Mouse (Mus musculus) embryonic fibroblast, embryonic 13.5 days (primary cell): Measurements from ENCODE around the gene Cfap44. TPM values are rescaled to one million over a fixed set of nuclear protein-coding genes. Genes with fewer than 3 reads are reported as not detected.
"Not testable (repeated sequence)": the region's sequence is repeated elsewhere in the genome, so short reads cannot be mapped to it uniquely, and the experiment has no call there.

ENCODE experiments used
- H3K27ac ChIP-seq: 2 replicates; pipeline ENCODE4 v1.5.1; 2012; ENCODE audit warnings: low read length, control low read depth, inconsistent platforms; ENCODE audit not compliant: insufficient read depth
- H3K4me1 ChIP-seq: 2 replicates; pipeline ENCODE4 v1.6.1; 2011; ENCODE audit warnings: low read length; ENCODE audit not compliant: control insufficient read depth, insufficient read depth
- H3K4me3 ChIP-seq: 2 replicates; pipeline ENCODE4 v1.5.1; 2011; ENCODE audit warnings: mild to moderate bottlenecking, control low read depth, low read length; ENCODE audit not compliant: insufficient read depth
- CTCF ChIP-seq: IDR thresholded peaks from 2 replicates; pipeline ENCODE4 v1.5.1; 2011; ENCODE audit warnings: mild to moderate bottlenecking, control low read depth, low read length, moderate library complexity, borderline replicate concordance; ENCODE audit not compliant: insufficient read depth
- POLR2A ChIP-seq: IDR thresholded peaks from 2 replicates; pipeline ENCODE4 v1.6.1; 2011; ENCODE audit warnings: low read depth, mild to moderate bottlenecking, control low read depth, low read length, moderate library complexity
- polyA plus RNA-seq: library from polyadenylated mRNA; stranded (reverse); fragments of >200 nt; gene quantifications from 2 replicates; pipeline ENCODE4 v1.2.4, GENCODE M21; 2011; ENCODE audit warnings: low read depth; ENCODE audit not compliant: missing spikeins, insufficient read length

Cfap44 gene
- polyA plus RNA-seq, 1 experiment, result not detected

DNA sequence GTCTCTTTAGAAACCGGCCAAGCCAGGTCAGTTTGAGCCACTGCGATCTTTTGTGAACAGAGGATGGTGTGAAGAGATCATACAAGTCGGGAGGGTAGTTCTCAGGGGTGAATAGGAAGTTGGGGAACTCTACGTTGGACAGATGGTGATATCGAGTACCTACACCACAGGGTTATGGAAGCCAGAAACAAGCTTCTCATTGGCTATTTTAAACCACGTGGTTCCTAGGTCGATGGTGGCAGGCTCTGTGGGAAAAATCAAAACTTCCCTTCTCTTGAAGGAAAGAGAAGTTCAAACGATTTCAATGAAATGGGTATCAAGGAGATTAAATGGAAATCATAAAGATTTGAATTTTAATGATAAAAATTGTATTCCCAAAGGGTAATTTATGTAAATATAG lies 27.1 kb downstream of the Cfap44 start:
- TF ChIP-seq CTCF (no peak), POLR2A (no peak)
- Histone ChIP-seq H3K4me3 (no peak overlapping the region), H3K27ac (no peak overlapping the region), H3K4me1 (no peaks in the 10 kb centered on the region)

DNA sequence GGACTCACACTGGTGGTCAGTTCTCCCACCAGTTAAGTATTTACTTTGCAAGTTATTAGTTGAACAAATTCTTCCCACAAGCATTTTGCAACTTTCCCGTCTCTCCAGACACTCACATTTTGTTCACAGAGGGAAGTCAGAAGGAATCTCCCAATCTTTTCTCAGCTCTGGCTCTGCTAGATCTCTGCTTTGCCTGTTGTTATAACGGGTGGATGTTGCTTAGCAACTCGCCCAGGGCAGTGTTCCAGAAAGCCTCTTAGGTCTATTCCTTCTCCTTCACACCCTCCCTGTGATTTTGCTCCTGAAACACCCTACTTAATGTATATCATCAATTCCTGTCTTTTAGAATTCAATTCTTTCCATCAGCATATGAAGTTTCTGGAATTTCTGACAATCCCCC lies 28.9 kb downstream of the Cfap44 start:
- no peak overlapping the region for H3K27ac ChIP-seq
- TF ChIP-seq CTCF (no peak), POLR2A (no peak)
- H3K4me3 ChIP-seq, result no peak overlapping the region
- no peaks in the 10 kb centered on the region for H3K4me1 ChIP-seq

DNA sequence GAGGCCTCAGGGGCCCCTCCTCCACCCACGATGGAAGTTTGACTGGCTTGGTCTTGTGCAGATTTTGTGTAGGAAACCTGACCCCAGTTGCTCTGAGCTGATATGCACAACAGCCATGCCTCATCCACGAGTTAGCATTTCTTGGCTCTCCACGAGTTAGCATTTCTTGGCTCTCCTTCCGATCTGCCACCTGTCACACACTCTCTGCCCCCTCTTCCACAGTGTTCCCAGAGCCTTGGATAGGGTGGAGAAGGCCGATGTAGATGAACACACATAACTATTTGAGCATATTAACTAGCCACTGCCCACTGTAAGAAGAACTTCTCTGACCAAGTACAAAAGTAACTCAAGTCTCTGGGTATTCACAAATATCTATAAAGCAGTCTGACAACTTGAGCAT lies 33.9 kb downstream of the Cfap44 start:
- Histone ChIP-seq H3K27ac (no peak overlapping the region), H3K4me3 (no peak overlapping the region), H3K4me1 (no peaks in the 10 kb centered on the region)
- TF ChIP-seq POLR2A (no peak), CTCF (no peak)

DNA sequence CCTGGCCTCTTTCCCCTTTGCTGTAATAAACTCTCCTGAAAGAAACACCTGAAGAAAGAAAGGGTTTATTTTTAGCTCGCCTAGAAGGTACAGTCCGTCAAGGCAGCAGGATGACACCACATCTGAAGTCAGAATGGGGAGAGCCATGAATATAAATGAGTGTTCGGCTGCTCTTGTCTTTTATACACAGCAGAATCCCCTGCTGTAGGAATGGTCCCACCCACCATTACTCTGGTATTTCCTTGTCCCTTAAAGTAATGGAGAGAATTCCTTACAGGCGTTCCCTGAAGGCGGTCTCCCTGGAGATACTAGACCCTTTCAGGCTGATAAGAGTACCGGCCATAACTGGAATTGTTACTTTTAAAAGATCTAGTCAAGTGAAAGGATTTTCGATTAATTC lies 35.4 kb downstream of the Cfap44 start:
- H3K4me1 ChIP-seq, result no peaks in the 10 kb centered on the region

DNA sequence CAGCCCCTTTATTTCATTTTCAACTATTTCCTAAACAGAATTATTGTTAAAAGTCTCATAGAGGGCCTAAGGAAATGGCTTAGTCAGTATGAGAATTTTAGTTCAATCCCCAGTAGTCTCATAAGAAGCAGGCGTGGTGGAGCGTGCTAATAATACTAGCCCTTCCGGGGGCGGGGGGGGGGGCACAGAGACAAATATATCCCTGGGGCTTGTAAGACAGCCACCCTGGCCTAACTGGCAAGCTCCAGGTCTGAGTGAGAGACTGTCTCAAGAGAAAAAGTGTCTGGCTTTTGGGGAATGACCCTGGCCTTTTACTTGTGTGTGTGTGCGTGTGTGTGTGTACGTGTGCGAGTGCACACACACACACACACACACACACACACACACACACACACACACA lies 40.3 kb downstream of the Cfap44 start:
- TF ChIP-seq CTCF (no peak), POLR2A (no peak)
- H3K27ac ChIP-seq, result no peak overlapping the region

More for the DNA sequence above, 35.4 kb downstream of the Cfap44 start:
- TF ChIP-seq POLR2A (no peak), CTCF (no peak)
- no peak overlapping the region for H3K27ac ChIP-seq
- no peak overlapping the region for H3K4me3 ChIP-seq

DNA sequence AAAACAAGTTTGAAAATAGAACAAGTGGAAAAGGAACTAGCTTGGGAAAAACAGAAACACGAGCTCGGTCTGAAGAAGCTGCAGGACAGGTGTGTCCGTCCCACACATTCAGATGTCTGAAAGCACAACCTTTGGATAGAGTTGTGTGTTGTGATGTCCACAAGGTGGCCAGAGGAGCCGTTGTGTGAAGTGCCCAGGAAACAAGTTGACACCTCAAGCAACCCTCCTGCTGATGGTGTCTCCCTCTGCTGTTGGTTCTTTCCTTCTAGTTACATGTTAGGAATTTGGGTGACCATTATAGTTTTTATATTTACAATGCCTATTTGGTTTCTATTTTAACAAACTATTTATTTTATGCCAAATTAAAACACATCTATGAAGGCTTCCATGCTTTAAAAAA lies 40.9 kb downstream of the Cfap44 start:
- no peak overlapping the region for H3K27ac ChIP-seq
- TF ChIP-seq POLR2A (no peak), CTCF (no peak)

More for the DNA sequence above, 40.3 kb downstream of the Cfap44 start:
- no peaks in the 10 kb centered on the region for H3K4me1 ChIP-seq
- H3K4me3 ChIP-seq, result no peak overlapping the region

DNA sequence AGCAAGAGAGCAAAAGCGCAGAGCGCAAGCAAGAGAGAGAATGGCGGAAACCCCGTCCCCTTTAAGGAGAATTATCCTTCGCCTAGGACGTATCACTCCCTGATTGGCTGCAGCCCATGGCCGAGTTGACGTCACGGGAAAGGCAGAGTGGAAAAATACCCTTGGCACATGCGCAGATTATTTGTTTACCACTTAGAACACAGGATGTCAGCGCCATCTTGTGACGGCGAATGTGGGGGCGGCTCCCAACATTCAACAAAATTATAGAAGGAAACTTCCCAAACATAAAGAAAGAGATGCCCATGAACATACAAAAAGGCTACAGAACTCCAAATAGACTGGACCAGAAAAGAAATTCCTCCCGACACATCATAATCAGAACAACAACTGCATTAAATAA lies 47.3 kb downstream of the Cfap44 start:
- H3K4me1 ChIP-seq, H3K27ac ChIP-seq, H3K4me3 ChIP-seq: not testable (repeated sequence)

More for the DNA sequence above, 40.9 kb downstream of the Cfap44 start:
- no peaks in the 10 kb centered on the region for H3K4me1 ChIP-seq
- no peak overlapping the region for H3K4me3 ChIP-seq

DNA sequence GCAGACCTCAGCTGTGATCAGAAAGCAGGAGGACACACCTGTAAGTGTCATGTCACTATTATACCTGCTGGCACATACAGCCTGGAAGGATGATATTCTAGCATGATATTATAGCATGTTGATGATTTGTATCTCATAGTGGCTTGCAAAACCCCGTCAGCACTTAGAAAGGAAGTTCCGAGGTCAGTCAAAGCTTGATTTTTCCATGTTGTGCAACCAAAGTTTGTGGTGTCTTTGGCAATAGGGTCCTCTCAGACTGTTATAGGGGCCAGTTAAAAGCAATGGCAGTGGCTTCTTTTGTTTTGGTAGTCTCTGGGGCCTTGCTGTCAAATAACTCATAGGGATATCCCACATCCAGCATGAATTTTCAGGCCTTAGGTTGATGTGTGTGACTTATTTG lies 63.3 kb downstream of the Cfap44 start:
- Histone ChIP-seq H3K4me3 (no peak overlapping the region), H3K27ac (no peak overlapping the region), H3K4me1 (no peaks in the 10 kb centered on the region)
- TF ChIP-seq POLR2A (no peak), CTCF (no peak)

DNA sequence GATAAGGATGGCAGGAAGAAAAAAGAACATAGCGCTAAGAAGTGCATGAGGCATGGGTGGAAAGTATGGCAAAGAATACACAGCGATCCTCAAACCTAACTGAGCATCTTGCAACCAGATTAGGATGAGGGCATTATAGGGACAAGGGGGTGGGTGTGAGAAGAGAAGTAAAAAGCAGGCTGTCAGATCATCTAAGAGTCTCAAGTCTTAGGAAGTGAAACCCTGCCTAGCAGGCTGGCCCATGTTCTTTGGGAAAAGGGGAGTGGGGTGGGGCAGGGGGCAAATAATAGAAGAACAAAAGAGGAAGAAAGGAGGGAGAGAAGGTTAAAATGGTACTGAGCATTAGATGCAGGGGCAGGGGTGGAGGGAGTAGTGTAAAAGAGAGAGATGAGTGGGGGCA lies 64.2 kb downstream of the Cfap44 start:
- Histone ChIP-seq H3K27ac (no peak overlapping the region), H3K4me1 (no peaks in the 10 kb centered on the region), H3K4me3 (no peak overlapping the region)
- TF ChIP-seq POLR2A (no peak), CTCF (no peak)

DNA sequence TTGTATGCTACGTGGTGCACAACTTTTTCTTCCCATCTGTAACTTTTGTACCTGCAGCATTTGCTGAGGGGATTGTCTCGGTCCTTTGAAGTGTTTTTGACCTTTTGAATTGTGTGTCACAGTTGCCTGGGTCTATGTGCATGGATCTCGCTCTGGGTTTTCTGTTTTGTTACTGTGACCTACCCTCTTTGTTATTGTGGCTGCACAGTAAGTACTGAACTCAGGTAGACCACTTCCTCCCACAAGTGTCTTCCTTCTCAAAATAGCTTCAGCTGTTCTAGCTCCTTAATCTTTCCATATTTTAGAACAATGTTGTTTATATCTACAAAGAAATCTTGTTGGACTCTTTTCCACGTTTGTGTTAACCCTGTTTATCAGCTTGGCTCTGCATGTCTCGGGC lies 66.3 kb downstream of the Cfap44 start:
- TF ChIP-seq CTCF (no peak), POLR2A (no peak)
- no peak overlapping the region for H3K27ac ChIP-seq
- H3K4me3 ChIP-seq, result no peak overlapping the region
- no peaks in the 10 kb centered on the region for H3K4me1 ChIP-seq

DNA sequence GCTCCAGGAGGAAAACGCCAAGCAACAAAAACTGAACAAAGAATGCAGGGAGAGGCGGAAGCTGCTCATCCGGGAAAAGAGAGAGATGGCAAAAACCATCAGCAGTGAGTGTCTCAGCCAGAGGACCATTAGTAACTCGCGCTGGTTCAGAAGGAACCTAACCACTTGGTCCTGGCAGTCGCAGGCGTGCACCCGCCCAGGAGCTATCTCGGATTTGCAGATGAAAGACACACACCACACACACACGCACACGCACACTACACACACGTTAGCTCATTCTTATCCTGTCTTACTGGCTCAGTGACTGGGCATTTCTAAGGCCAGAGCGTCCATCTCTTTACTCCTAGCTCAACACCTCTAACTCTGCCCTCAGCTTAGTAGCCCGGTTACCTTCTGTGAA lies 80.7 kb downstream of the Cfap44 start:
- TF ChIP-seq CTCF (no peak), POLR2A (no peak)
- Histone ChIP-seq H3K4me3 (no peak overlapping the region), H3K4me1 (no peaks in the 10 kb centered on the region; the same call in 1 of the 2 replicates), H3K27ac (no peak overlapping the region)
